Mouse (Mus musculus): ENCODE measurements around the gene Gucy1b2.

- TF ChIP-seq FLI1 (IDR thresholded peaks at IDR 0.05; ENCODE audit: low read length) (no peak), GATA1 (IDR thresholded peaks at IDR 0.05; ENCODE audit: borderline replicate concordance, low read length) (no peak)
These were observed 5.4 kb downstream of the Gucy1b2 start for GRCm38 (mm10) chr14:62450706-62451105.

Measured in megakaryocyte, embryonic 14.5 days (primary cell).